Mouse (Mus musculus): ENCODE measurements around the gene St8sia1. TPM values are rescaled to one million over a fixed set of nuclear protein-coding genes. Genes with fewer than 3 reads are reported as not detected.

The St8sia1 gene
- total RNA-seq, 2 experiments from 2014 or later: 1.5 to 2.0 TPM

- DNase-seq: no peak
These were observed 141.1 kb downstream of the St8sia1 start for GRCm38 (mm10) chr6:142823008-142823787.

- DNase-seq: no peak
These were observed 145.9 kb downstream of the St8sia1 start for GRCm38 (mm10) chr6:142818306-142818705.

- DNase-seq: no peak
These were observed 148.7 kb downstream of the St8sia1 start for GRCm38 (mm10) chr6:142815513-142815912.

GRCm38 (mm10) chr6:142814495-142814921 lies 149.7 kb downstream of the St8sia1 start:
- DNase-seq: peak; percentile 83

GRCm38 (mm10) chr6:142814011-142814410 lies 150.2 kb downstream of the St8sia1 start:
- no peak for DNase-seq

- DNase-seq: no peak
These were observed 151.3 kb downstream of the St8sia1 start for GRCm38 (mm10) chr6:142812969-142813368.

- DNase-seq: no peak
These were observed 154.0 kb downstream of the St8sia1 start for GRCm38 (mm10) chr6:142810239-142810638.

- DNase-seq: no peak
These were observed 154.7 kb downstream of the St8sia1 start for GRCm38 (mm10) chr6:142809373-142810098.

- no peak for DNase-seq
These were observed 157.9 kb downstream of the St8sia1 start for GRCm38 (mm10) chr6:142806326-142806725.

- DNase-seq: no peak
These were observed 159.8 kb downstream of the St8sia1 start, which contains the start of gene Sult6b2 for GRCm38 (mm10) chr6:142804402-142804801. Sult6b2 (minus strand) TSS chr6:142804502.

GRCm38 (mm10) chr6:142802617-142803525 lies 161.4 kb downstream of the St8sia1 start:
- DNase-seq: no peak

- no peak for DNase-seq
These were observed 162.6 kb downstream of the St8sia1 start for GRCm38 (mm10) chr6:142801687-142802086.

- DNase-seq: no peak
These were observed 164.4 kb downstream of the St8sia1 start for GRCm38 (mm10) chr6:142799704-142800374.

- no peak for DNase-seq
These were observed 165.4 kb downstream of the St8sia1 start for GRCm38 (mm10) chr6:142798837-142799236.

GRCm38 (mm10) chr6:142797996-142798395 lies 166.3 kb downstream of the St8sia1 start:
- no peak for DNase-seq

GRCm38 (mm10) chr6:142795655-142796441 lies 168.4 kb downstream of the St8sia1 start:
- no peak for DNase-seq

- DNase-seq: no peak
These were observed 169.2 kb downstream of the St8sia1 start for GRCm38 (mm10) chr6:142795087-142795486.

GRCm38 (mm10) chr6:142793468-142793867 lies 170.8 kb downstream of the St8sia1 start:
- DNase-seq: no peak

- DNase-seq: no peak
These were observed 171.8 kb downstream of the St8sia1 start for GRCm38 (mm10) chr6:142792241-142792968.

- DNase-seq: no peak
These were observed 174.5 kb downstream of the St8sia1 start for GRCm38 (mm10) chr6:142789736-142790135.

Measured in heart, postnatal 4 days (tissue).